In the genomic region with DNA sequence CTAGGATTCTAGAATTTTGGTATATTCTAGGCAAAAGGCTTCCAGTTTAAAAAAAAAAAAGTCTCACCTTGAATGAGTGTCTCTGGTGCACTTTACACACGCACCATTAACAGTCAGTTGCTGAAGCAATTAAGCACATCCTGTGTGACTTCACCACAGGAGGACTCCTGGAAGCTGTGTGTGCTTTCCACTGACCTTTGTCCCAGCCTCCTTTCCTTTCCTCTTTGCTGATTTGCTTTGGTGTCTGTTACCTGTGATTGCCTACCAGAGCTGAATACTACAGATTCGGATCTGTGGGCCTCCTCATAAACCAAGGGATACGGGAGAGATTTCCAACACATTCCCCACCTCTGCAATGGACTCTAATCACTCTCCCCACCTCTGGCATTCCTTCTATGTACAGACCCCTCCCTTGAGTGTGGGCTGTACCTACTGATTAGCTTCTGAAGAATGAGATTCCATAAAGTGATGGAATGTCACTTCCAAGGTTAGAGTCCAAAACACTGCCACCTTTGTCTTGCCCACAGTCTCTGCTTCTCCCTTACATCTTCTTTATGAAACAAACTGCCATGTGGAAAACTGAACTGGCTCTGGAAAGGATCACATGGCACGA, we compare ENCODE assay signal across 17 mouse cellular contexts. TPM values are rescaled to one million over a fixed set of nuclear protein-coding genes. Genes with fewer than 3 reads are reported as not detected.
A peak's percentile ranks its signal among the peaks of the same experiment; 100 is the strongest.
DNase-seq lines count a peak whose midpoint lies in the region; ATAC-seq and TF ChIP-seq lines count a peak whose summit lies in the region.
"Had no signal": no experiment of that assay in that cellular context is flagged by ENCODE, and none has a peak within 500 bp of the region (broad histone marks: within the 10 kb centered on the region; RNA-seq: fewer than 3 reads in every experiment).

No protein-coding gene starts in this region.

- H3K4me1 ChIP-seq in heart, embryonic 10.5 days: peaks cover 63% of the 10 kb centered on the region
- H3K4me1 ChIP-seq in heart, adult 2 months (ENCODE audit: control insufficient read depth, insufficient read depth, low read length): peaks cover 29% of the 10 kb centered on the region
- H3K4me1 ChIP-seq in kidney, embryonic 16.5 days (ENCODE audit: insufficient read depth, low read length): peaks cover 13% of the 10 kb centered on the region; the same call in 1 of the 2 replicates
- peaks cover 27% of the 10 kb centered on the region for H3K4me1 ChIP-seq in intestine, embryonic 15.5 days (replicated peaks)
- H3K4me1 ChIP-seq in stomach, embryonic 14.5 days (ENCODE audit: control insufficient read depth, insufficient read depth, low read length): peaks cover 7% of the 10 kb centered on the region; the same call in 1 of the 2 replicates
- peaks cover 6% of the 10 kb centered on the region; the same call in 1 of the 2 replicates for H3K4me1 ChIP-seq in forebrain, embryonic 14.5 days (ENCODE audit: control insufficient read depth, insufficient read depth, low read length)

- H3K9me3 ChIP-seq in heart, embryonic 10.5 days: no peaks in the 10 kb centered on the region
- H3K9me3 ChIP-seq in kidney, embryonic 16.5 days (ENCODE audit: low read length): no peaks in the 10 kb centered on the region
- no peaks in the 10 kb centered on the region for H3K9me3 ChIP-seq in intestine, embryonic 15.5 days
- no peaks in the 10 kb centered on the region for H3K9me3 ChIP-seq in stomach, embryonic 14.5 days (ENCODE audit: control insufficient read depth, low read depth, low read length)
- H3K9me3 ChIP-seq in forebrain, embryonic 14.5 days (replicated peaks; ENCODE audit: control insufficient read depth, low read length): no peaks in the 10 kb centered on the region
- H3K9me3 ChIP-seq: embryonic facial prominence, embryonic 13.5 days; forebrain, embryonic 13.5 days; limb, embryonic 15.5 days; midbrain, embryonic 10.5 days had no signal

- H3K9ac ChIP-seq in heart, adult 2 months (ENCODE audit: low read depth, low read length): no peak overlapping the region
- no peak overlapping the region for H3K9ac ChIP-seq in kidney, embryonic 16.5 days (replicated peaks; ENCODE audit: low read length)
- H3K9ac ChIP-seq in intestine, embryonic 15.5 days: no peak overlapping the region
- no peak overlapping the region for H3K9ac ChIP-seq in stomach, embryonic 14.5 days (replicated peaks; ENCODE audit: low read depth, low read length)
- H3K9ac ChIP-seq in forebrain, embryonic 14.5 days (ENCODE audit: low read length): no peak overlapping the region
- H3K9ac ChIP-seq: embryonic facial prominence, embryonic 13.5 days; forebrain, embryonic 13.5 days; limb, embryonic 15.5 days had no signal

- peak; percentile 59; the same call in 1 of the 2 replicates for ATAC-seq in kidney, embryonic 16.5 days (ENCODE audit: low FRiP score, low TSS enrichment)
- peak; percentile 90 for ATAC-seq in intestine, embryonic 15.5 days
- ATAC-seq in stomach, embryonic 14.5 days (ENCODE audit: insufficient number of reproducible peaks, insufficient read depth, low FRiP score, low read depth): peak; percentile 65; the same call in 1 of the 2 replicates
- ATAC-seq in forebrain, embryonic 14.5 days: no peak
- ATAC-seq: activated CD4-positive, CD25-positive, alpha-beta regulatory T cell, adult 4 months; forebrain, embryonic 13.5 days had no signal

- intact Hi-C loops in heart, adult 2 months (cut with DNase I): loop anchor here (5.0 kb wide), 1 partner anchor 34 kb away; no protein-coding TSS in a partner anchor

- no peak overlapping the region for H3K4me3 ChIP-seq in heart, embryonic 10.5 days
- no peak overlapping the region for H3K4me3 ChIP-seq in heart, adult 2 months
- H3K4me3 ChIP-seq in kidney, embryonic 16.5 days (ENCODE audit: low read length): no peak overlapping the region
- H3K4me3 ChIP-seq in intestine, embryonic 15.5 days (replicated peaks): no peak overlapping the region
- H3K4me3 ChIP-seq in stomach, embryonic 14.5 days (ENCODE audit: low read depth, low read length): no peak overlapping the region
- H3K4me3 ChIP-seq in forebrain, embryonic 14.5 days (ENCODE audit: low read depth, low read length): no peak overlapping the region
- H3K4me3 ChIP-seq: embryonic facial prominence, embryonic 13.5 days; forebrain, embryonic 13.5 days; limb, embryonic 15.5 days; midbrain, embryonic 10.5 days had no signal

- H3K4me2 ChIP-seq in kidney, embryonic 16.5 days (replicated peaks; ENCODE audit: low read depth, low read length): no peak overlapping the region
- peak overlapping the region; percentile 33 for H3K4me2 ChIP-seq in intestine, embryonic 15.5 days (replicated peaks)
- no peak overlapping the region for H3K4me2 ChIP-seq in stomach, embryonic 14.5 days (replicated peaks; ENCODE audit: low read depth, low read length)
- H3K4me2 ChIP-seq in forebrain, embryonic 14.5 days (ENCODE audit: low read length): no peak overlapping the region
- H3K4me2 ChIP-seq: embryonic facial prominence, embryonic 13.5 days; forebrain, embryonic 13.5 days; limb, embryonic 15.5 days had no signal

- TF ChIP-seq CTCF in heart, adult 2 months (IDR thresholded peaks at IDR 0.05): no peak

- H3K79me2 ChIP-seq in heart, adult 2 months (replicated peaks; ENCODE audit: control insufficient read depth, insufficient read depth, low read length): peaks cover 3% of the 10 kb centered on the region; the same call in 1 of the 2 replicates

- 39% methylated on average over 4 of the region's 4 CpGs for WGBS in heart, embryonic 10.5 days
- 38% methylated on average over 4 of the region's 4 CpGs for WGBS in heart, adult 2 months
- 36% methylated on average over 4 of the region's 4 CpGs for WGBS in kidney, embryonic 16.5 days
- 41% methylated on average over 4 of the region's 4 CpGs for WGBS in intestine, embryonic 15.5 days
- 52% methylated on average over 4 of the region's 4 CpGs for WGBS in stomach, embryonic 14.5 days
- WGBS in forebrain, embryonic 14.5 days: 73% methylated on average over 4 of the region's 4 CpGs

- no peak for TF ChIP-seq EP300 in heart, adult 2 months (IDR thresholded peaks at IDR 0.05; ENCODE audit: insufficient read depth, low read depth, low read length)

- DNase-seq in heart, embryonic 10.5 days (ENCODE audit: low spot score): no peak
- no peak for DNase-seq in heart, adult 2 months
- no peak for DNase-seq in kidney, adult 18-20 months
- DNase-seq in cerebellum, adult 8-10 months: no peak
- no peak for DNase-seq in forebrain, embryonic 14.5 days (ENCODE audit: low spot score)
- DNase-seq: cerebellum, postnatal 10 days; gastrocnemius, postnatal 25 days; spleen, adult 18-20 months; thymus, adult 18-20 months had no signal

- H3K27me3 ChIP-seq in heart, embryonic 10.5 days (ENCODE audit: insufficient read depth, poor library complexity, severe bottlenecking): no peaks in the 10 kb centered on the region
- H3K27me3 ChIP-seq in heart, adult 2 months (ENCODE audit: control insufficient read depth, insufficient read depth, low read length): no peaks in the 10 kb centered on the region
- no peaks in the 10 kb centered on the region for H3K27me3 ChIP-seq in kidney, embryonic 16.5 days (ENCODE audit: insufficient read depth, low read length)
- H3K27me3 ChIP-seq in intestine, embryonic 15.5 days (replicated peaks): no peaks in the 10 kb centered on the region
- H3K27me3 ChIP-seq in stomach, embryonic 14.5 days (ENCODE audit: control insufficient read depth, insufficient read depth, low read length): no peaks in the 10 kb centered on the region
- no peaks in the 10 kb centered on the region for H3K27me3 ChIP-seq in forebrain, embryonic 14.5 days (replicated peaks; ENCODE audit: control insufficient read depth, insufficient read depth, low read length)
- H3K27me3 ChIP-seq: embryonic facial prominence, embryonic 13.5 days; forebrain, embryonic 13.5 days; limb, embryonic 15.5 days had no signal

- H3K27ac ChIP-seq in heart, embryonic 10.5 days: peak overlapping the region; percentile 63; the same call in 1 of the 2 replicates
- no peak overlapping the region; the same call in 1 of the 2 replicates for H3K27ac ChIP-seq in heart, adult 2 months
- H3K27ac ChIP-seq in kidney, embryonic 16.5 days (ENCODE audit: low read length): no peak overlapping the region
- H3K27ac ChIP-seq in intestine, embryonic 15.5 days: peak overlapping the region; percentile 78
- no peak overlapping the region; the same call in 1 of the 2 replicates for H3K27ac ChIP-seq in stomach, embryonic 14.5 days (ENCODE audit: low read length)
- H3K27ac ChIP-seq in forebrain, embryonic 14.5 days (ENCODE audit: low read depth, low read length): no peak overlapping the region
- H3K27ac ChIP-seq: embryonic facial prominence, embryonic 13.5 days; forebrain, embryonic 13.5 days; limb, embryonic 15.5 days; midbrain, embryonic 10.5 days had no signal

- no peak for TF ChIP-seq POLR2A in heart, adult 2 months (IDR thresholded peaks at IDR 0.05; ENCODE audit: insufficient read depth, low read depth, low read length)

- no peaks in the 10 kb centered on the region for H3K36me3 ChIP-seq in heart, embryonic 10.5 days
- H3K36me3 ChIP-seq in heart, adult 2 months (ENCODE audit: control insufficient read depth, insufficient read depth, low read length): peaks cover 27% of the 10 kb centered on the region
- no peaks in the 10 kb centered on the region for H3K36me3 ChIP-seq in kidney, embryonic 16.5 days (ENCODE audit: insufficient read depth, low read length)
- H3K36me3 ChIP-seq in intestine, embryonic 15.5 days: no peaks in the 10 kb centered on the region
- H3K36me3 ChIP-seq in stomach, embryonic 14.5 days (ENCODE audit: control insufficient read depth, insufficient read depth, low read length): no peaks in the 10 kb centered on the region
- H3K36me3 ChIP-seq in forebrain, embryonic 14.5 days (ENCODE audit: control insufficient read depth, insufficient read depth, low read length): no peaks in the 10 kb centered on the region
- H3K36me3 ChIP-seq: embryonic facial prominence, embryonic 13.5 days; limb, embryonic 15.5 days had no signal

RNA-seq across cellular contexts. Expression of gene Arhgap21, which starts 32.0 kb away (rescaled TPM):
- polyA plus RNA-seq in heart, embryonic 10.5 days (2016; fragmentation: Nextera tagmentation; extraction: Ambion mirVana): 15.2 and 18.7 TPM in 2 replicates
- 10 to 100 TPM; 65.2 to 74.5 TPM for total RNA-seq in heart, adult 2 months (2021)
- polyA plus RNA-seq in heart, adult 2 months (2012; rRNA removed): 18.1 and 27.9 TPM in 2 replicates
- polyA plus RNA-seq in kidney, embryonic 16.5 days (2015; fragmentation: Nextera tagmentation; extraction: Ambion mirVana): 9.2 and 11.2 TPM in 2 replicates
- 10.2 and 13.6 TPM in 2 replicates for polyA plus RNA-seq in intestine, embryonic 15.5 days (2015; fragmentation: Nextera tagmentation; extraction: Ambion mirVana)
- polyA plus RNA-seq in stomach, embryonic 14.5 days (2014; fragmentation: Nextera tagmentation; extraction: Ambion mirVana): 17.2 and 19.2 TPM in 2 replicates
- polyA plus RNA-seq in forebrain, embryonic 14.5 days (2014; fragmentation: Nextera tagmentation; extraction: Ambion mirVana): 34.0 and 43.0 TPM in 2 replicates

Comparison
In these comparisons a context has a peak if more than half of its experiments do, and no peak if none do; other contexts are left out.
1. H3K27ac ChIP-seq: peak in heart, embryonic 10.5 days (single experiment) and intestine, embryonic 15.5 days (single experiment); none in heart, adult 2 months (single experiment), kidney, embryonic 16.5 days (single experiment), stomach, embryonic 14.5 days (single experiment) and forebrain, embryonic 14.5 days (single experiment).